Mouse (Mus musculus) left cerebral cortex, adult 11 months (tissue): ENCODE results near the gene Sult2b1.

Experiments
- DNase-seq: peaks from one replicate; pipeline ENCODE4 v3.0.0; 2022; ENCODE audit warnings: low spot score

Gene Sult2b1

GRCm38 (mm10) chr7:45695098-45695497 is 89.4 kb downstream of the Sult2b1 start:
- no peak for DNase-seq

GRCm38 (mm10) chr7:45693921-45694591 is 90.4 kb downstream of the Sult2b1 start, which contains the start of gene Sec1:
Gene Sec1 (minus strand): TSS chr7:45694402.
- no peak for DNase-seq

DNA sequence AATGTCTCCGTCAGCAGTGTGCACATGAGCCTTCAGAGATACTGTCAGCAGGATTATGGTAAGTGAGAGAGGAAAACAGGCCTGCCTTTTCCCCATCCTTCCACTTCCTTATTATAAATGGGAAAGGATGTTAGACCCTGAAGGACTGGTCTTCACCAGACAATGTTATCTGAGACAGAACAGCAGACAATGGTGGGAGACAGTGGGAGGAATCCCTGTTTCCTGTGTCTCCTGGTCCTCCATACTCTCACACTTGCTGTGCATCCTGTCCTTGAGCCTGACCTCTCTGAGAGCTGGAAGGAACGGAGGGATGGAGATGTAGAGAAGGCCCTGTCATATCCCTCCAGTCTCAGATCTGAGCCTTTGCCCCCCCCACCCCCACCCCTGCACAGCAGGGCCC is 92.1 kb downstream of the Sult2b1 start:
- DNase-seq = no peak

GRCm38 (mm10) chr7:45689800-45690199 is 94.7 kb downstream of the Sult2b1 start:
- no peak for DNase-seq

- no peak for DNase-seq
These were observed 95.4 kb downstream of the Sult2b1 start for GRCm38 (mm10) chr7:45689099-45689498.

DNA sequence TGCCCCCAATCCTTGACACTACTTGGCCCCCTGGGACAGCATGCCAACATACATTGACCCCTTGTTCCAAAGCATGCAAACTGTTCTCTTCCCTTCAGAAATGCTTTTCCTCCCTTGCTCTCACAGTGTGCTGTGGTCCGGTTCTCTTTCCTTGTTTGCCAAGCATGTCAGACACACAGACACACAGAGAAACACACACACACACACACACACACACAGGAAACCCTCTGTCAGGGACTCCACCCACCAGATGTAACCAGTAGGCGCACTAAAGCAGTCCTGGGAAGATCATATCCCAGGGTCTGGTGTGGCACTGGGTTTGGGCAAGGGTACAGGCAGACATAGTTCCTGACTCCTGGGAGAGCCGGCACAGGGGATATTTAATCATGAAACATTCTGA is 97.6 kb downstream of the Sult2b1 start:
- no peak for DNase-seq

GRCm38 (mm10) chr7:45685811-45686210 is 98.7 kb downstream of the Sult2b1 start:
- DNase-seq = no peak

GRCm38 (mm10) chr7:45683396-45684050 is 100.9 kb downstream of the Sult2b1 start, which contains the start of gene Ntn5:
Gene Ntn5 (plus strand): TSS chr7:45684022.
- DNase-seq = no peak

DNA sequence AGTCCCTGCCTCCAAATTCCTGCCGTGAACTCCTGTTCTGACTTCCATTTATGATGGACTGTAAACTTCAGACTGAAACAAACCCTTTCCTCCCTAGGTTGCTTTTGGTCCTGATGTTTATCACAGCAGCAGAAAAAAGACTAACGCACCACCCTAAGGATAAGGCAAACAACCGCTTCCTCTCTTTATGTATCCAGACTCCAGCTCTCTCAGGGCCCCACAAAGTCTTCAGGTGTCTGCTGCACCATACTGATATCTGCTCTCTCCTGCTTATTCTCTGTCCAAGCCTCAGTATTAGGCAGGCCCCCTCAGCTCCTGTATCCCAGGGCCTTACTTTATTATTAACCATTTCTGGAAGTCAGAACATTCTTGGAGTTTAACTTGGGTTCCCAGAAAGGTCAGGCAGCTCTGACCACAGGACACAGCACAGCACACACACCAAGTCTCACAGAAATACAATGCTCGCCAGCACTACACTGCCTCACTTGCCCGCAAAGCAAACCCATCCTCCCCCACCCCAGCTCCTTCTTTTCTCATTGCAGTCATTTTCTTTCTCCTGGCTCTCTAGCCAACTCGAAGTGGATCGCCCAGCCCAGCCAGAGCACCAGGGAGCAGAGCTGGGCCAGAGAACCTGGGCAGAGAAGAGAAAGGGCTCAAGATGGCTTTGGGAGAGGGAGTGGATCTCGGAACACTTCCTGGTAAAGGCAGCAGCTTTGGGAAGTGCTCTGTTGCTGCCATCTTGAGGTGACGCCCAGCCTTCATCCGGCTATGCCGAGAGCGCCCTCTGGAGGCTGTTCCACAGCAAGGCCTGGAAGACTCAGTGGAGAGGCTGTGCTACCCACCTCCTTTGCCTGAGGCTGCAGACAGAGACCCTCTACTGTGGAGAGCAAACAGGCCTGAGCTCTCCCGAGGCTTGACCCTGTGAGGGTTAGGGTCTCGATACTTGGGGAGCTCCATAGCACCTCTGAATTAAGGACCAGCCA is 102.0 kb downstream of the Sult2b1 start:
- peak; percentile 81 for DNase-seq

DNA sequence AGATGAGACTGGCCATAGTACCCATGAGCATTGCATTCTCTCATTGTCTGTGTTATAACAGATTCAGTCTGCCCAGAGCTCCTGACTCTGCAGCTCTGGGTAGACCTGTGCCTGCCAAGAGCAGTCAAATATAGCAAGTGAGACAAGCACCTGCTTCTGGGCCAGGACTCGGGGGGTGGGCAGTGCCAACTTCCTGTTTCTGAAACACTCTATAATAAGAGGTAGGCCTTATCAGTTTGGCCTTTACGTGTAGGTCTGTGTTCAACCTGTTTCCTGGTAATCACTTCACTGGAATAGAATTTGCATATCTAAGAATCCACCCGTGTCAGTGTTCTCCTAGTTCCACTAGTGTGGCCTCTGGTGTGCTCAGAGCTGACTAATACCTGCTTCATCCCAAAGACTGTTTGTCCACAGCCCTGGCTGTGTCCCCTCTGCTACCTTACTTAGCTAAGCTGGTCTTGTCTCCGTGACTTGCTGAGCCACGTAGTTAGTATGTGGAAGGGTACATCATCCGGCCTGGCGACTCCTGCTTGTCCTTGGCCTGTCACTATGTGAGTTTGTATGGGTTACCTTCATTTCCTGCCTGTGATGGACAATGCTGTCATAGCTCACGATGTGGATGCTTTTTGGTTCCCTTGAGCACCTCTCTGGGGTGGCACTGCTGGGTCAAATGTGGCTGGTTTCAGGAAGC is 103.3 kb downstream of the Sult2b1 start:
- no peak for DNase-seq
